Mouse (Mus musculus) midbrain, embryonic 13.5 days (tissue): Measurements from ENCODE around the gene Tac4. TPM values are rescaled to one million over a fixed set of nuclear protein-coding genes. Genes with fewer than 3 reads are reported as not detected.

Source experiments
- ATAC-seq: fragments of 200-750 bp; cut with Nextera tagmentation; 2 replicates; pipeline ENCODE4 v1.8.0; 2017; ENCODE audit warnings: mild to moderate bottlenecking, moderate TSS enrichment, moderate library complexity
- H3K27ac ChIP-seq: fragments of 300-500 bp; sonication (generic); 2 replicates; pipeline ENCODE4 v1.5.1; 2015; ENCODE audit warnings: inconsistent platforms, mild to moderate bottlenecking, moderate library complexity
- H3K27me3 ChIP-seq: fragments of 300-500 bp; sonication (generic); 2 replicates; pipeline ENCODE4 v1.6.1; 2015; ENCODE audit warnings: mild to moderate bottlenecking, inconsistent platforms
- H3K36me3 ChIP-seq: fragments of 300-500 bp; sonication (generic); 2 replicates; pipeline ENCODE4 v1.6.1; 2015; ENCODE audit warnings: mild to moderate bottlenecking, inconsistent platforms
- H3K4me1 ChIP-seq: fragments of 300-500 bp; sonication (generic); replicated peaks from 2 replicates; pipeline ENCODE4 v1.6.1; 2015; ENCODE audit warnings: inconsistent platforms
- H3K4me2 ChIP-seq: fragments of 300-500 bp; sonication (generic); replicated peaks from 2 replicates; pipeline ENCODE4 v1.6.1; 2015; ENCODE audit warnings: moderate library complexity, mild to moderate bottlenecking, inconsistent platforms
- H3K4me3 ChIP-seq: fragments of 300-500 bp; sonication (generic); replicated peaks from 2 replicates; pipeline ENCODE4 v1.5.1; 2015; ENCODE audit warnings: mild to moderate bottlenecking, inconsistent platforms
- H3K9ac ChIP-seq: fragments of 300-500 bp; sonication (generic); replicated peaks from 2 replicates; pipeline ENCODE4 v1.6.1; 2015; ENCODE audit warnings: mild to moderate bottlenecking, inconsistent platforms
- H3K9me3 ChIP-seq: fragments of 300-500 bp; sonication (generic); 2 replicates; pipeline ENCODE4 v1.6.1; 2016; ENCODE audit warnings: mild to moderate bottlenecking, inconsistent platforms
- WGBS: fragments of 180-500 bp; shearing (Covaris S2); methylation state at CpG from one replicate; pipeline ENCODE4 v1.1.7; 2015; 5-methylcytosine and 5-hydroxymethylcytosine counted together
- polyA plus RNA-seq: library from polyadenylated mRNA; unstranded; fragments of >200 nt; fragmentation: Nextera tagmentation; extraction: Ambion mirVana; gene quantifications from 2 replicates; pipeline ENCODE4 v1.2.1, GENCODE M21; 2015

Gene Tac4
- polyA plus RNA-seq, 1 experiment from 2014 or later, result not detected

- 0 out of 2 replicates have a peak, but pooled peaks cover 8% of the 10 kb centered on the region for H3K27me3 ChIP-seq
- H3K9me3 ChIP-seq, result no peaks in the 10 kb centered on the region
- peaks cover 5% of the 10 kb centered on the region for H3K4me1 ChIP-seq
- no peak overlapping the region for H3K27ac ChIP-seq
- ATAC-seq, result no peak
- no peak overlapping the region for H3K4me2 ChIP-seq
- no peak overlapping the region for H3K4me3 ChIP-seq
- H3K9ac ChIP-seq, result no peak overlapping the region
- H3K36me3 ChIP-seq, result no peaks in the 10 kb centered on the region
- WGBS, result 58% methylated on average over 6 of the region's 6 CpGs
These were observed 18.7 kb upstream of the Tac4 start for GRCm38 (mm10) chr11:95242653-95243052.

- H3K27ac ChIP-seq, result no peak overlapping the region
- no peak overlapping the region for H3K4me2 ChIP-seq
- H3K4me3 ChIP-seq, result no peak overlapping the region
- no peak for ATAC-seq
- no peak overlapping the region for H3K9ac ChIP-seq
- peaks cover 9% of the 10 kb centered on the region; the same call in 1 of the 2 replicates for H3K27me3 ChIP-seq
- whole genome bisulfite sequencing, result 67% methylated on average over 7 of the region's 7 CpGs
- no peaks in the 10 kb centered on the region for H3K36me3 ChIP-seq
- H3K4me1 ChIP-seq, result peaks cover 5% of the 10 kb centered on the region
- H3K9me3 ChIP-seq, result no peaks in the 10 kb centered on the region
These were observed 15.9 kb upstream of the Tac4 start for GRCm38 (mm10) chr11:95245456-95245855.

- H3K9ac ChIP-seq, result no peak overlapping the region; the same call in 1 of the 2 replicates
These were observed 14.3 kb upstream of the Tac4 start for GRCm38 (mm10) chr11:95247065-95247464.

GRCm38 (mm10) chr11:95250110-95250509 is 11.2 kb upstream of the Tac4 start:
- Histone ChIP-seq H3K9ac (no peak overlapping the region), H3K9me3 (no peaks in the 10 kb centered on the region), H3K4me2 (no peak overlapping the region), H3K27me3 (peaks cover 13% of the 10 kb centered on the region; the same call in 1 of the 2 replicates), H3K27ac (no peak overlapping the region), H3K4me3 (no peak overlapping the region), H3K4me1 (peaks cover 5% of the 10 kb centered on the region), H3K36me3 (no peaks in the 10 kb centered on the region)
- 45% methylated on average over 10 of the region's 10 CpGs for WGBS
- ATAC-seq, result peak; percentile 37

More at GRCm38 (mm10) chr11:95247065-95247464, 14.3 kb upstream of the Tac4 start:
- ATAC-seq, result no peak
- Histone ChIP-seq H3K4me1 (peaks cover 5% of the 10 kb centered on the region), H3K27ac (no peak overlapping the region), H3K36me3 (no peaks in the 10 kb centered on the region), H3K9me3 (no peaks in the 10 kb centered on the region), H3K4me3 (no peak overlapping the region), H3K4me2 (no peak overlapping the region), H3K27me3 (peaks cover 13% of the 10 kb centered on the region; the same call in 1 of the 2 replicates)
- 26% methylated on average over 13 of the region's 14 CpGs for WGBS

- no peak overlapping the region for H3K9ac ChIP-seq
- H3K27me3 ChIP-seq, result peaks cover 9% of the 10 kb centered on the region; the same call in 1 of the 2 replicates
- no peak overlapping the region for H3K4me2 ChIP-seq
- H3K4me1 ChIP-seq, result peaks cover 5% of the 10 kb centered on the region
- no peaks in the 10 kb centered on the region for H3K36me3 ChIP-seq
- H3K27ac ChIP-seq, result no peak overlapping the region
- H3K4me3 ChIP-seq, result no peak overlapping the region
- no peaks in the 10 kb centered on the region for H3K9me3 ChIP-seq
- 3% methylated on average over 11 of the region's 11 CpGs for WGBS
- ATAC-seq, result 0 out of 2 replicates have a peak, but pooled peaks have one; percentile 32
These were observed 10.0 kb upstream of the Tac4 start for GRCm38 (mm10) chr11:95251295-95251694.

- H3K9me3 ChIP-seq, result no peaks in the 10 kb centered on the region
- H3K27ac ChIP-seq, result no peak overlapping the region
- H3K4me1 ChIP-seq, result peaks cover 3% of the 10 kb centered on the region
- H3K27me3 ChIP-seq, result peaks cover 14% of the 10 kb centered on the region; the same call in 1 of the 2 replicates
- 79% methylated on average over 6 of the region's 6 CpGs for WGBS
- no peak overlapping the region for H3K4me3 ChIP-seq
- H3K9ac ChIP-seq, result no peak overlapping the region
- no peaks in the 10 kb centered on the region for H3K36me3 ChIP-seq
- H3K4me2 ChIP-seq, result no peak overlapping the region
- ATAC-seq, result peak; percentile 25; the same call in 1 of the 2 replicates
These were observed 9.2 kb upstream of the Tac4 start for GRCm38 (mm10) chr11:95252104-95252503.

GRCm38 (mm10) chr11:95254165-95254564 is 7.2 kb upstream of the Tac4 start:
- Histone ChIP-seq H3K4me1 (peaks cover 12% of the 10 kb centered on the region), H3K27ac (no peak overlapping the region), H3K36me3 (no peaks in the 10 kb centered on the region), H3K4me3 (no peak overlapping the region), H3K9ac (0 out of 2 replicates have a peak overlapping the region, but pooled peaks have one; percentile 6), H3K4me2 (no peak overlapping the region), H3K27me3 (peaks cover 24% of the 10 kb centered on the region), H3K9me3 (no peaks in the 10 kb centered on the region)
- WGBS, result 89% methylated on average over 8 of the region's 8 CpGs
- ATAC-seq, result no peak

- 86% methylated on average over 6 of the region's 6 CpGs for WGBS
These were observed 5.6 kb upstream of the Tac4 start for GRCm38 (mm10) chr11:95255747-95256146.

GRCm38 (mm10) chr11:95257930-95258329 is 3.4 kb upstream of the Tac4 start:
- ATAC-seq, result no peak
- no peak overlapping the region for H3K4me3 ChIP-seq
- peaks cover 18% of the 10 kb centered on the region for H3K27me3 ChIP-seq
- H3K4me1 ChIP-seq, result peaks cover 15% of the 10 kb centered on the region
- H3K9ac ChIP-seq, result no peak overlapping the region
- peak overlapping the region; percentile 76 for H3K4me2 ChIP-seq
- WGBS, result 68% methylated on average over 4 of the region's 4 CpGs
- no peak overlapping the region for H3K27ac ChIP-seq
- no peaks in the 10 kb centered on the region for H3K36me3 ChIP-seq
- no peaks in the 10 kb centered on the region for H3K9me3 ChIP-seq

More at GRCm38 (mm10) chr11:95255747-95256146, 5.6 kb upstream of the Tac4 start:
- Histone ChIP-seq H3K4me2 (no peak overlapping the region), H3K36me3 (no peaks in the 10 kb centered on the region), H3K27ac (no peak overlapping the region), H3K9me3 (no peaks in the 10 kb centered on the region), H3K4me3 (no peak overlapping the region), H3K4me1 (peaks cover 15% of the 10 kb centered on the region), H3K9ac (no peak overlapping the region), H3K27me3 (peaks cover 18% of the 10 kb centered on the region)
- no peak for ATAC-seq

- H3K4me1 ChIP-seq, result peaks cover 18% of the 10 kb centered on the region
- H3K4me2 ChIP-seq, result peak overlapping the region; percentile 76
- peak overlapping the region; percentile 48 for H3K4me3 ChIP-seq
- peaks cover 18% of the 10 kb centered on the region for H3K27me3 ChIP-seq
- peak overlapping the region; percentile 68 for H3K9ac ChIP-seq
- WGBS, result under 1% methylated on average over 26 of the region's 26 CpGs
- no peaks in the 10 kb centered on the region for H3K9me3 ChIP-seq
- peak; percentile 57 for ATAC-seq
- no peak overlapping the region for H3K27ac ChIP-seq
- no peaks in the 10 kb centered on the region for H3K36me3 ChIP-seq
These were observed 2.8 kb upstream of the Tac4 start for GRCm38 (mm10) chr11:95258490-95258889.

GRCm38 (mm10) chr11:95259088-95259849 is 2.1 kb upstream of the Tac4 start:
- H3K9ac ChIP-seq, result peak overlapping the region; percentile 68
- peaks cover 18% of the 10 kb centered on the region for H3K27me3 ChIP-seq
- peak; percentile 70 for ATAC-seq
- peaks cover 25% of the 10 kb centered on the region for H3K4me1 ChIP-seq
- WGBS, result 1% methylated on average over 73 of the region's 73 CpGs
- H3K4me2 ChIP-seq, result peak overlapping the region; percentile 76
- H3K4me3 ChIP-seq, result peak overlapping the region; percentile 48
- H3K9me3 ChIP-seq, result no peaks in the 10 kb centered on the region
- 0 out of 2 replicates have a peak overlapping the region, but pooled peaks have one; percentile 9 for H3K27ac ChIP-seq
- no peaks in the 10 kb centered on the region for H3K36me3 ChIP-seq

- no peak overlapping the region for H3K4me2 ChIP-seq
- ATAC-seq, result 0 out of 2 replicates have a peak, but pooled peaks have one; percentile 29
- no peak overlapping the region for H3K4me3 ChIP-seq
- peaks cover 5% of the 10 kb centered on the region; the same call in 1 of the 2 replicates for H3K36me3 ChIP-seq
- H3K9ac ChIP-seq, result no peak overlapping the region
- WGBS, result 10% methylated on average over 11 of the region's 11 CpGs
- peak overlapping the region; percentile 54; the same call in 1 of the 2 replicates for H3K27ac ChIP-seq
- H3K9me3 ChIP-seq, result no peaks in the 10 kb centered on the region
- peaks cover 42% of the 10 kb centered on the region for H3K4me1 ChIP-seq
- peaks cover 3% of the 10 kb centered on the region; the same call in 1 of the 2 replicates for H3K27me3 ChIP-seq
These were observed 2.6 kb downstream of the Tac4 start for GRCm38 (mm10) chr11:95263816-95264454.
